Mouse (Mus musculus) limb, embryonic 11.5 days (tissue): ENCODE results near the gene Efhd2. TPM values are rescaled to one million over a fixed set of nuclear protein-coding genes. Genes with fewer than 3 reads are reported as not detected.

Source experiments
- ATAC-seq: fragments of 200-750 bp; cut with Nextera tagmentation; 2 replicates; pipeline ENCODE4 v1.8.0; 2017; ENCODE audit warnings: low read depth; ENCODE audit not compliant: insufficient number of reproducible peaks, low FRiP score, low TSS enrichment
- DNase-seq: peaks from one replicate; pipeline ENCODE4 v3.0.0-alpha.2; 2015; ENCODE audit warnings: low spot score
- H3K27ac ChIP-seq: fragments of 300-500 bp; sonication (generic); replicated peaks from 2 replicates; pipeline ENCODE4 v1.5.1; 2014; ENCODE audit warnings: low read depth, mild to moderate bottlenecking, low read length
- H3K27me3 ChIP-seq: fragments of 300-500 bp; sonication (generic); 2 replicates; pipeline ENCODE4 v1.6.1; 2014; ENCODE audit warnings: mild to moderate bottlenecking, low read length, mixed read lengths; ENCODE audit not compliant: control insufficient read depth, insufficient read depth
- H3K36me3 ChIP-seq: fragments of 300-500 bp; sonication (generic); 2 replicates; pipeline ENCODE4 v1.6.1; 2014; ENCODE audit warnings: mild to moderate bottlenecking, low read length, moderate library complexity, mixed read lengths; ENCODE audit not compliant: control insufficient read depth, insufficient read depth
- H3K4me1 ChIP-seq: fragments of 300-500 bp; sonication (generic); 2 replicates; pipeline ENCODE4 v1.6.1; 2014; ENCODE audit warnings: low read length, mixed read lengths; ENCODE audit not compliant: control insufficient read depth, insufficient read depth
- H3K4me2 ChIP-seq: fragments of 300-500 bp; sonication (generic); 2 replicates; pipeline ENCODE4 v1.6.1; 2014; ENCODE audit warnings: low read depth, mild to moderate bottlenecking, moderate library complexity; ENCODE audit not compliant: severe bottlenecking
- H3K4me3 ChIP-seq: fragments of 300-500 bp; sonication (generic); 2 replicates; pipeline ENCODE4 v1.5.1; 2014; ENCODE audit warnings: low read depth, low read length
- H3K9ac ChIP-seq: fragments of 300-500 bp; sonication (generic); 2 replicates; pipeline ENCODE4 v1.6.1; 2014; ENCODE audit warnings: mild to moderate bottlenecking, low read length
- H3K9me3 ChIP-seq: fragments of 300-500 bp; sonication (generic); 2 replicates; pipeline ENCODE4 v1.6.1; 2016; ENCODE audit warnings: low read length; ENCODE audit not compliant: control insufficient read depth
- WGBS: fragments of 180-500 bp; shearing (Covaris S2); extraction: QIAGEN DNeasy Blood & Tissue Kit; methylation state at CpG from one replicate; pipeline ENCODE4 v1.1.7; 2014; 5-methylcytosine and 5-hydroxymethylcytosine counted together
- polyA plus RNA-seq: library from polyadenylated mRNA; unstranded; fragments of >200 nt; fragmentation: Nextera tagmentation; extraction: Ambion mirVana; gene quantifications from 2 replicates; pipeline ENCODE4 v1.2.1, GENCODE M21; 2014

The Efhd2 gene
- polyA plus RNA-seq, 1 experiment from 2014 or later, result 19.8 TPM

- H3K36me3 ChIP-seq, result no peaks in the 10 kb centered on the region
- H3K4me1 ChIP-seq, result no peaks in the 10 kb centered on the region
- ATAC-seq (no peak), DNase-seq (no peak)
- no peak overlapping the region for H3K4me3 ChIP-seq
- H3K27ac ChIP-seq, result no peak overlapping the region
- WGBS, result 79% methylated on average over 7 of the region's 7 CpGs
- H3K9ac ChIP-seq, result no peak overlapping the region
- H3K27me3 ChIP-seq, result no peaks in the 10 kb centered on the region
- H3K9me3 ChIP-seq, result no peaks in the 10 kb centered on the region
- no peak overlapping the region for H3K4me2 ChIP-seq
These were observed 43.4 kb downstream of the Efhd2 start for GRCm38 (mm10) chr4:141831361-141831760.

- Histone ChIP-seq H3K36me3 (no peaks in the 10 kb centered on the region), H3K4me1 (no peaks in the 10 kb centered on the region), H3K4me3 (no peak overlapping the region), H3K27ac (no peak overlapping the region), H3K9me3 (no peaks in the 10 kb centered on the region), H3K27me3 (no peaks in the 10 kb centered on the region), H3K9ac (no peak overlapping the region), H3K4me2 (no peak overlapping the region)
- DNase-seq (no peak), ATAC-seq (no peak)
- WGBS, result 62% methylated on average over 11 of the region's 11 CpGs
These were observed 44.3 kb downstream of the Efhd2 start for GRCm38 (mm10) chr4:141830381-141830780.

- Histone ChIP-seq H3K9ac (no peak overlapping the region), H3K4me1 (no peaks in the 10 kb centered on the region), H3K27ac (no peak overlapping the region), H3K4me3 (no peak overlapping the region), H3K36me3 (no peaks in the 10 kb centered on the region), H3K9me3 (no peaks in the 10 kb centered on the region), H3K4me2 (no peak overlapping the region), H3K27me3 (no peaks in the 10 kb centered on the region)
- DNase-seq (no peak), ATAC-seq (no peak)
- WGBS, result 75% methylated on average over 4 of the region's 4 CpGs
These were observed 46.5 kb downstream of the Efhd2 start for GRCm38 (mm10) chr4:141828177-141828576.

GRCm38 (mm10) chr4:141827401-141827800 is 47.3 kb downstream of the Efhd2 start:
- Histone ChIP-seq H3K4me1 (no peaks in the 10 kb centered on the region), H3K27me3 (no peaks in the 10 kb centered on the region), H3K4me2 (no peak overlapping the region), H3K4me3 (no peak overlapping the region), H3K9me3 (no peaks in the 10 kb centered on the region), H3K27ac (no peak overlapping the region), H3K36me3 (no peaks in the 10 kb centered on the region), H3K9ac (no peak overlapping the region)
- 95% methylated on average over 2 of the region's 2 CpGs for WGBS
- no peak for DNase-seq
- ATAC-seq, result no peak

- Histone ChIP-seq H3K9ac (no peak within 1 kb of the TSS), H3K27ac (no peak within 1 kb of the TSS), H3K36me3 (no peaks in the 10 kb centered on the region), H3K27me3 (no peaks in the 10 kb centered on the region), H3K4me3 (no peak within 1 kb of the TSS), H3K9me3 (no peaks in the 10 kb centered on the region), H3K4me1 (no peaks in the 10 kb centered on the region), H3K4me2 (no peak within 1 kb of the TSS)
- 73% methylated on average over 5 of the region's 5 CpGs for WGBS
- ATAC-seq (no peak), DNase-seq (no peak)
These were observed 48.7 kb downstream of the Efhd2 start, which contains the start of gene Cela2a for GRCm38 (mm10) chr4:141826060-141826459. Gene Cela2a (minus strand): TSS chr4:141826160.

- DNase-seq (peak; percentile 37), ATAC-seq (no peak)
- WGBS, result 59% methylated on average over 3 of the region's 3 CpGs
- H3K4me1 ChIP-seq, result no peaks in the 10 kb centered on the region
- no peaks in the 10 kb centered on the region for H3K9me3 ChIP-seq
- H3K27me3 ChIP-seq, result no peaks in the 10 kb centered on the region
- H3K9ac ChIP-seq, result no peak overlapping the region
- no peak overlapping the region for H3K4me3 ChIP-seq
- H3K36me3 ChIP-seq, result no peaks in the 10 kb centered on the region
- no peak overlapping the region for H3K4me2 ChIP-seq
- H3K27ac ChIP-seq, result no peak overlapping the region
These were observed 51.7 kb downstream of the Efhd2 start for GRCm38 (mm10) chr4:141822979-141823378.

GRCm38 (mm10) chr4:141822089-141822488 is 52.6 kb downstream of the Efhd2 start:
- Histone ChIP-seq H3K27me3 (no peaks in the 10 kb centered on the region), H3K27ac (no peak overlapping the region), H3K4me1 (no peaks in the 10 kb centered on the region), H3K4me2 (no peak overlapping the region), H3K36me3 (no peaks in the 10 kb centered on the region), H3K4me3 (no peak overlapping the region), H3K9ac (no peak overlapping the region), H3K9me3 (no peaks in the 10 kb centered on the region)
- no peak for ATAC-seq
- WGBS, result 74% methylated on average over 10 of the region's 10 CpGs
- peak; percentile 34 for DNase-seq

- Histone ChIP-seq H3K9me3 (no peaks in the 10 kb centered on the region), H3K4me3 (no peak overlapping the region), H3K27ac (no peak overlapping the region), H3K27me3 (no peaks in the 10 kb centered on the region), H3K4me1 (no peaks in the 10 kb centered on the region), H3K4me2 (no peak overlapping the region), H3K36me3 (no peaks in the 10 kb centered on the region), H3K9ac (no peak overlapping the region)
- no peak for DNase-seq
- WGBS, result 69% methylated on average over 3 of the region's 3 CpGs
- no peak for ATAC-seq
These were observed 53.5 kb downstream of the Efhd2 start for GRCm38 (mm10) chr4:141821178-141821577.

GRCm38 (mm10) chr4:141819316-141819715 is 55.4 kb downstream of the Efhd2 start:
- Histone ChIP-seq H3K4me1 (no peaks in the 10 kb centered on the region), H3K4me3 (no peak overlapping the region), H3K9ac (no peak overlapping the region), H3K36me3 (no peaks in the 10 kb centered on the region), H3K27ac (no peak overlapping the region), H3K4me2 (no peak overlapping the region), H3K9me3 (no peaks in the 10 kb centered on the region), H3K27me3 (no peaks in the 10 kb centered on the region)
- ATAC-seq, result no peak
- no peak for DNase-seq
- 90% methylated on average over 7 of the region's 7 CpGs for WGBS
